ENCODE assay signal across 8 mouse cellular contexts in the genomic region with DNA sequence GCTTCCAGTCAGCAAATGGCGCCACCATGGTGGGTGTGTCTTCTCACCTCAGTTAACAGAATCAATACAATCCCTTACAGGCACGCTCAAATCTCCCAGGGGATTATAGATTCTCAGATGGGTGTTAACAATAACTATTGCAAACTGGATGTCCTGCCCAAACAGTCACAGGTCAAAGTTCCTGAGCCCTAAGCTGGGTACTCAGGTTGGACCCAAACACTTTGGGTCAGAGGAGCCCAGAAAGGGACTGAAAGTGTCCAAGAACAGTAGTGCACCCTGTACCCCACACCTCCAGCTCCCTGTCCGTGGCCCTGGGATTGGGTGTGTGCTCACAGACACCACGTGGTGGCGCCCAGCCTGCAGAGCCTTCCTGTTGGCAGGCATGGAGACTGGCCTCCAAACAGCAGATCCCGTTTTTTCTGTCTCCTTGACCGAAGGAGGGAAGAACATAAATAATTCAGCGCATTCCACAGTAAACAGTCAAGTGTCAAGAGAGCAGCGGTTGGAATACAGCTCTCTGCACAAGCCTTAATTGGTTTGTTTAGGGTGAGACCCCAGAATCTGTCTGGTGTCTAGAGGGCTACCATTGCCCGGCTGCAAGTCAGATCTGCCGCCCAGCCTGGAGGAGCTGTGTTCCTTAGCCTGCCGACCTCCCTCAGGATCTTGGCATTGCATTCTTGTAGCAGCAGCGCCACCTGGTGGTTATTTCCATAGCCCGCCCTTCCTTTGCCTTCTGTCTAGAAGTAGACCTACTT. TPM values are rescaled to one million over a fixed set of nuclear protein-coding genes. Genes with fewer than 3 reads are reported as not detected.
A peak's percentile ranks its signal among the peaks of the same experiment; 100 is the strongest.
DNase-seq lines count a peak whose midpoint lies in the region; ATAC-seq and TF ChIP-seq lines count a peak whose summit lies in the region.

No protein-coding gene starts in this region.

- 9% methylated on average over 14 of the region's 14 CpGs for WGBS in lung, embryonic 15.5 days
- WGBS in thymus, adult 2 months: 23% methylated on average over 14 of the region's 14 CpGs

- H3K27me3 ChIP-seq in G1E (ENCODE audit: insufficient read depth, low read length): no peaks in the 10 kb centered on the region
- no peaks in the 10 kb centered on the region for H3K27me3 ChIP-seq in lung, embryonic 15.5 days
- no peaks in the 10 kb centered on the region for H3K27me3 ChIP-seq in thymus, adult 2 months (ENCODE audit: control insufficient read depth, insufficient read depth, low read length)

- peak overlapping the region; percentile 46 for H3K4me2 ChIP-seq in lung, embryonic 15.5 days

- no peaks in the 10 kb centered on the region for H3K36me3 ChIP-seq in G1E (replicated peaks)
- no peaks in the 10 kb centered on the region for H3K36me3 ChIP-seq in lung, embryonic 15.5 days
- no peaks in the 10 kb centered on the region for H3K36me3 ChIP-seq in thymus, adult 2 months (ENCODE audit: control insufficient read depth, insufficient read depth, low read length)

- peak; percentile 4 for DNase-seq in G1E (ENCODE audit: low spot score)
- DNase-seq in cerebellum, adult 11-12 months: peak; percentile 81
- DNase-seq in forelimb bud, embryonic 11.5 days (ENCODE audit: low read depth, low spot score): peak; percentile 94
- DNase-seq in layer of hippocampus, adult 9-10 months (ENCODE audit: low spot score): peak; percentile 89
- DNase-seq in ovary, adult 18-20 months (ENCODE audit: low spot score): peak; percentile 78
- peak; percentile 79 for DNase-seq in thymus, adult 2 months

- no peaks in the 10 kb centered on the region for H3K4me1 ChIP-seq in G1E (ENCODE audit: insufficient read depth, low read depth, low read length)
- H3K4me1 ChIP-seq in lung, embryonic 15.5 days: 0 out of 2 replicates have a peak, but pooled peaks cover 2% of the 10 kb centered on the region
- no peaks in the 10 kb centered on the region for H3K4me1 ChIP-seq in thymus, adult 2 months (replicated peaks; ENCODE audit: control insufficient read depth, insufficient read depth, low read length)

- peaks cover 77% of the 10 kb centered on the region for H3K9me3 ChIP-seq in G1E (replicated peaks)
- no peaks in the 10 kb centered on the region for H3K9me3 ChIP-seq in lung, embryonic 15.5 days

- no peak overlapping the region for H3K4me3 ChIP-seq in G1E (ENCODE audit: low read depth, low read length)
- H3K4me3 ChIP-seq in lung, embryonic 15.5 days: peak overlapping the region; percentile 6; the same call in 1 of the 2 replicates
- H3K4me3 ChIP-seq in thymus, adult 2 months (ENCODE audit: control insufficient read depth, insufficient read depth, low read length): no peak overlapping the region

- no peak for TF ChIP-seq POLR2A in thymus, adult 2 months (IDR thresholded peaks at IDR 0.05; ENCODE audit: control insufficient read depth, extremely low read depth, insufficient read depth, low read length, poor library complexity)

- peak; percentile 48 for TF ChIP-seq CTCF in G1E (IDR thresholded peaks at IDR 0.05; ENCODE audit: low read depth, low read length)
- TF ChIP-seq CTCF in thymus, adult 2 months (IDR thresholded peaks at IDR 0.05; ENCODE audit: borderline replicate concordance, control insufficient read depth, extremely low read depth, insufficient read depth, low read length, poor library complexity): peak; percentile 76

- no peak overlapping the region for H3K27ac ChIP-seq in lung, embryonic 15.5 days
- H3K27ac ChIP-seq in thymus, adult 2 months (ENCODE audit: control insufficient read depth, insufficient read depth, low read length): no peak overlapping the region

- ATAC-seq in G1E (ENCODE audit: extremely low read depth, insufficient number of reproducible peaks, low FRiP score, poor library complexity, severe bottlenecking): no peak
- ATAC-seq in hematopoietic stem cell, adult 5-6 weeks (replicated peaks in 1 of 2; ENCODE audit: insufficient read depth in 1 of 2, low FRiP score in 2 of 2, low TSS enrichment in 1 of 2, low read depth in 1 of 2, poor library complexity in 2 of 2, severe bottlenecking in 2 of 2): peak; percentile 75 to 76
- peak; percentile 80 for ATAC-seq in lung, embryonic 15.5 days (ENCODE audit: borderline replicate concordance, extremely low read depth, low FRiP score, low TSS enrichment)

- no peak overlapping the region for H3K9ac ChIP-seq in lung, embryonic 15.5 days

RNA-seq across cellular contexts. Expression of gene Zfp354c, which starts 58.4 kb away (rescaled TPM):
- total RNA-seq in G1E (2014; fragmentation: Nextera tagmentation) (not detected in 2 replicates), G1E (2017) (under 0.01 and 0.12 TPM in 2 replicates)
- not detected in 2 replicates for polyA plus RNA-seq in G1E (2012)
- 6.2 and 6.4 TPM in 2 replicates for total RNA-seq in hematopoietic stem cell, adult 5-6 weeks (2017)
- 21.5 and 23.9 TPM in 2 replicates for polyA plus RNA-seq in lung, embryonic 15.5 days (2015; fragmentation: Nextera tagmentation; extraction: Ambion mirVana)
- 5.1 and 5.8 TPM in 2 replicates for polyA plus RNA-seq in thymus, adult 2 months (2012; rRNA removed)

Comparison
In these comparisons a context has a peak if more than half of its experiments do, and no peak if none do; other contexts are left out.
1. DNase-seq: peak in every context shown above with its lines; median percentile 94 in forelimb bud, embryonic 11.5 days; 89 in layer of hippocampus, adult 9-10 months; 81 in cerebellum, adult 11-12 months; 79 in thymus, adult 2 months; 78 in ovary, adult 18-20 months; 4 in G1E.